9 mouse cellular contexts compared by ENCODE assay signal in the genomic region with DNA sequence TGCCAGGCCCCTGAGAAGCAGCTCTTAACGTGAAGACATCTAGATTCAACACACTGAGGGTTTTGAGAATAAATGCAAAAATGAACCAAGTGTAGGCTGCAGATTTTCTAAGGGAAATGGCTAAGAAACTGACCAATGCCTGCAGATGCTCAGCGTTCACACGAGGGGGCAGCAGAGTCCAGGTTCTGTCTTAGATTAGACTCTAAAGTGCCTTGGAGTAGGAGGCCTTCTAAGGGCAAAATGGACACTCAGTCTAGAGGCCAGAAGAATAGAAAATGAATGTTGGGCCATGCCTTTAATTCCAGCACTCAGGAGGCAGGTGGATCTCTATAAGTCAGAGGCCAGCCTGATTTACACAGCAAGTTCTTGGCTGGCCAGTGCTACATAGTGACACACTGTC. TPM values are rescaled to one million over a fixed set of nuclear protein-coding genes. Genes with fewer than 3 reads are reported as not detected.
DNase-seq lines count a peak whose midpoint lies in the region; ATAC-seq and TF ChIP-seq lines count a peak whose summit lies in the region.
"Had no signal": no experiment of that assay in that cellular context is flagged by ENCODE, and none has a peak within 500 bp of the region (broad histone marks: within the 10 kb centered on the region; RNA-seq: fewer than 3 reads in every experiment).

No protein-coding gene starts in this region.

- whole genome bisulfite sequencing in spleen, adult 2 months, result 2% methylated on average over 3 of the region's 3 CpGs
- WGBS in limb, embryonic 11.5 days, result under 1% methylated on average over 3 of the region's 3 CpGs

- no peak overlapping the region for H3K4me3 ChIP-seq in spleen, adult 2 months (ENCODE audit: extremely low read depth, insufficient read depth, insufficient read length)
- H3K4me3 ChIP-seq in limb, embryonic 11.5 days (ENCODE audit: low read depth, low read length), result no peak overlapping the region

- no peak overlapping the region for H3K27ac ChIP-seq in spleen, adult 2 months (ENCODE audit: insufficient read depth, low read length)
- no peak overlapping the region for H3K27ac ChIP-seq in limb, embryonic 11.5 days (replicated peaks; ENCODE audit: low read depth, low read length)

- peak; percentile 20 for DNase-seq in cerebellum, adult 11 months
- DNase-seq in spleen, adult 2 months (ENCODE audit: low read depth in 1 of 2, low spot score in 2 of 2), result peak in 1 of 2 experiments; percentile 50
- DNase-seq in spleen, postnatal 36 days (ENCODE audit: low spot score in 2 of 2), result no peak
- DNase-seq in cerebellum, adult 9-11 months, result peak; percentile 44
- DNase-seq in limb, embryonic 11.5 days (ENCODE audit: low spot score), result peak; percentile 75
- DNase-seq in retina, adult 2 months (ENCODE audit: low read depth, low spot score), result peak; percentile 47

- ATAC-seq in cerebellum, adult (ENCODE audit: insufficient number of reproducible peaks, low FRiP score, low TSS enrichment), result no peak
- peak; percentile 78 to 84 for ATAC-seq in hematopoietic stem cell, adult 5-6 weeks (replicated peaks in 1 of 2; ENCODE audit: insufficient read depth in 1 of 2, low FRiP score in 2 of 2, low TSS enrichment in 1 of 2, low read depth in 1 of 2, poor library complexity in 2 of 2, severe bottlenecking in 2 of 2)
- ATAC-seq in limb, embryonic 11.5 days (ENCODE audit: insufficient number of reproducible peaks, low FRiP score, low TSS enrichment, low read depth), result no peak

- H3K9me3 ChIP-seq in limb, embryonic 11.5 days (ENCODE audit: control insufficient read depth, low read length), result no peaks in the 10 kb centered on the region

- no peak overlapping the region for H3K4me2 ChIP-seq in limb, embryonic 11.5 days (ENCODE audit: low read depth, severe bottlenecking)

- H3K27me3 ChIP-seq in spleen, adult 2 months (ENCODE audit: control insufficient read depth, insufficient read depth, low read length), result no peaks in the 10 kb centered on the region; the same call in 1 of the 2 replicates
- no peaks in the 10 kb centered on the region for H3K27me3 ChIP-seq in limb, embryonic 11.5 days (ENCODE audit: control insufficient read depth, insufficient read depth, low read length)

- no peak overlapping the region for H3K9ac ChIP-seq in limb, embryonic 11.5 days (ENCODE audit: low read length)

- no peaks in the 10 kb centered on the region for H3K4me1 ChIP-seq in spleen, adult 2 months (ENCODE audit: control insufficient read depth, insufficient read depth, insufficient read length)
- H3K4me1 ChIP-seq in limb, embryonic 11.5 days (ENCODE audit: control insufficient read depth, insufficient read depth, low read length), result peaks cover 6% of the 10 kb centered on the region; the same call in 1 of the 2 replicates

- TF ChIP-seq CTCF in spleen, adult 2 months (IDR thresholded peaks at IDR 0.05; ENCODE audit: extremely low read depth, insufficient read depth, insufficient read length, insufficient replicate concordance), result peak; percentile 80; the same call in 1 of the 2 replicates

- no peaks in the 10 kb centered on the region for H3K36me3 ChIP-seq in spleen, adult 2 months (ENCODE audit: control insufficient read depth, insufficient read depth, low read length)
- no peaks in the 10 kb centered on the region for H3K36me3 ChIP-seq in limb, embryonic 11.5 days (ENCODE audit: control insufficient read depth, insufficient read depth, low read length)

- no peak for TF ChIP-seq POLR2A in spleen, adult 2 months (IDR thresholded peaks at IDR 0.05; ENCODE audit: low read depth, low read length)

RNA-seq across cellular contexts. Expression of a gene that starts 15.5 kb away (rescaled TPM):
- 26.6 and 28.6 TPM in 2 replicates for polyA plus RNA-seq in spleen, adult 2 months (2012; rRNA removed)
- 35.8 and 48.8 TPM in 2 replicates for total RNA-seq in hematopoietic stem cell, adult 5-6 weeks (2017)
- polyA plus RNA-seq in limb, embryonic 11.5 days (2014; fragmentation: Nextera tagmentation; extraction: Ambion mirVana), result 8.2 and 9.1 TPM in 2 replicates

RNA-seq across cellular contexts. Expression of a gene that starts 17.6 kb away (rescaled TPM):
- polyA plus RNA-seq in spleen, adult 2 months (2012; rRNA removed), result 0.07 TPM in 1 of 2 replicates, not detected in the other
- 0.89 TPM in 1 of 2 replicates, not detected in the other for total RNA-seq in hematopoietic stem cell, adult 5-6 weeks (2017)
- polyA plus RNA-seq in limb, embryonic 11.5 days (2014; fragmentation: Nextera tagmentation; extraction: Ambion mirVana), result not detected in 2 replicates
- total RNA-seq: layer of hippocampus, adult 18-20 months had no signal

RNA-seq across cellular contexts. Expression of a gene that starts 59.4 kb away (rescaled TPM):
- 1.6 and 2.1 TPM in 2 replicates for polyA plus RNA-seq in spleen, adult 2 months (2012; rRNA removed)
- not detected in 2 replicates for total RNA-seq in hematopoietic stem cell, adult 5-6 weeks (2017)
- polyA plus RNA-seq in limb, embryonic 11.5 days (2014; fragmentation: Nextera tagmentation; extraction: Ambion mirVana), result 0.16 and 0.52 TPM in 2 replicates

Comparison
In these comparisons a context has a peak if more than half of its experiments do, and no peak if none do; other contexts are left out.
1. DNase-seq: peak in cerebellum, adult 11 months (single experiment), cerebellum, adult 9-11 months (single experiment), limb, embryonic 11.5 days (single experiment) and retina, adult 2 months (single experiment); none in spleen, postnatal 36 days (0 of 2).
2. ATAC-seq: peak in hematopoietic stem cell, adult 5-6 weeks (2 of 2); none in cerebellum, adult (single experiment) and limb, embryonic 11.5 days (single experiment).